Mouse (Mus musculus): ENCODE data around the gene Ndufa11.

DNA sequence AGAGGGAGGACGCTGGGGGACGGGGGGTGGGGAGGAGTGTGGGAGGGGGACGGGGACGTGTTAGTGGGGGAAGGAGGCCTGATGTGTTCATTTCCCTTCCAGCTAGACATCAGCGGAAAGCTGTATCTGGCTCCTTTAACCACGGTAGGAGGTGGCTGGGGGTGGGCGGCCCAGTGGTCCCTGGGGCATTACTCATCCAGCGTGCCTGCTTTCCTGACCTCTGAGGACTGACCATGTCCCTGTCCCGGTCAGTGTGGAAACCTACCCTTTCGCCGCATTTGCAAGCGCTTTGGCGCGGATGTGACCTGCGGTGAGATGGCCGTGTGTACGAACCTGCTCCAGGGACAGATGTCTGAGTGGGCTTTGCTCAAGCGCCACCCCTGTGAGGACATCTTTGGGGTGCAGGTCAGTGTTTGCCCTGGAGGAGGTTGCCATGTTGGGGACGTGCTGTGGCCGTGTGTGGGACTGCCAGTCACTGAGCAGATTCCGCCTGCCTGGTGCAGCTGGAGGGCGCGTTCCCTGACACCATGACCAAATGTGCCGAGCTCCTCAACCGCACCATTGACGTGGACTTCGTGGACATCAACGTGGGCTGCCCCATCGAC is 50.1 kb downstream of the Ndufa11 start:
- TF ChIP-seq CTCF (IDR thresholded peaks at IDR 0.05; ENCODE audit: control insufficient read depth, insufficient read depth, insufficient replicate concordance, low read depth, low read length) (no peak), POLR2A (IDR thresholded peaks at IDR 0.05; ENCODE audit: control insufficient read depth, low read depth, low read length) (no peak)

Measured in testis, adult 2 months (tissue).